In the genomic region with DNA sequence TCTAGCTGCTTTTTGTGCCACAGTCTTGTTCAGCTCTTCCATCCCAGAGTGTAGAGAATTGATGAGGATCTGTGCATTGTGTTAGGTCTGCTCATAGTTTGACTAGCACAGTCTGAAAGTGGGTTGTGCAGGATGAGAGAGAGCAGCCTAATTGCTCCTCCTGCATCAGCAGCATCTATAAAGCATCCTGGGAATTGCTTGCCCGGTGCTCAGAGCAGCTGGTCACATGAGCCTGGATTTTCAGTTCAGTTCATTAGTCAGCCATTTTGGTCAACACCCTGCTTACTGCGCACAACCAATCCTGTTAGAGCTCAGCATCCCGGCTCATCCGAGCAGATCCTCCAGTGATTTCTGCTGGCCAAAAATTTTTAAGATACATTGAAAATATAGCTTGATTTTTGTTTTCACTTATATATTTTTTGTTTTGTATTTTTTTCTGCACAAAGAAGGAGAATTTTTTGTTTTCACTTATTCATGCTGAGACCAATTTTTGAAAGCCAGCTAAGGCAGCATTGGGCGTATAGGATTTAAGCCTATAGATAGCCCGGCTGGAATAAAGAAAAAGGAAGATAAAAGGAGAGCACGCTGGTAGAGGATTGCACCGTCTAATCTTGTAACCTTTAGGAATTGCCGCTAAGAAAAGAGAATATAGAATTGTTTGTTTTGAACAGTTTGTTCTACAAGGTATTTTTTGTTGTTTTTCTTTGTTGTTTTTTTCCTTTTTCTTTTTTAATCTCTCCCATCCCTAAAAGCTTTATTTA, we compare ENCODE assay signal across 7 mouse cellular contexts. TPM values are rescaled to one million over a fixed set of nuclear protein-coding genes. Genes with fewer than 3 reads are reported as not detected.
A peak's percentile ranks its signal among the peaks of the same experiment; 100 is the strongest.
DNase-seq lines count a peak whose midpoint lies in the region; ATAC-seq lines count a peak whose summit lies in the region.

No protein-coding gene starts in this region.

- no peak overlapping the region for H3K4me2 ChIP-seq in kidney, embryonic 14.5 days (replicated peaks; ENCODE audit: low read depth, low read length)

- H3K27me3 ChIP-seq in kidney, embryonic 14.5 days (ENCODE audit: control insufficient read depth, insufficient read depth, low read length): no peaks in the 10 kb centered on the region

- peak overlapping the region; percentile 8; the same call in 1 of the 2 replicates for H3K4me3 ChIP-seq in kidney, embryonic 14.5 days (ENCODE audit: low read length)

- H3K9me3 ChIP-seq in kidney, embryonic 14.5 days (ENCODE audit: control insufficient read depth, low read length): no peaks in the 10 kb centered on the region

- 74% methylated on average over 9 of the region's 9 CpGs for WGBS in kidney, embryonic 14.5 days

- no peak overlapping the region for H3K27ac ChIP-seq in kidney, embryonic 14.5 days (ENCODE audit: low read depth, low read length)

- ATAC-seq in kidney, embryonic 14.5 days (ENCODE audit: low FRiP score, low TSS enrichment): peak; percentile 48

- DNase-seq in ZHBTc4 (ENCODE audit: low read depth, low spot score): peak; percentile 88
- DNase-seq in cerebellum, postnatal 10 days: peak; percentile 81 to 84
- peak; percentile 81 to 89 for DNase-seq in frontal cortex, postnatal 10 days (ENCODE audit: low spot score in 2 of 2)
- DNase-seq in left cerebral cortex, postnatal 4 days: peak; percentile 72
- peak; percentile 90 to 97 for DNase-seq in right cerebral cortex, postnatal 10 days (ENCODE audit: low spot score in 2 of 2)
- DNase-seq in spleen, postnatal 10 days (ENCODE audit: low spot score in 2 of 2): no peak

- no peak overlapping the region for H3K9ac ChIP-seq in kidney, embryonic 14.5 days (ENCODE audit: low read depth, low read length)

- no peaks in the 10 kb centered on the region for H3K36me3 ChIP-seq in kidney, embryonic 14.5 days (ENCODE audit: control insufficient read depth, insufficient read depth, low read length)

- intact Hi-C loops in left cerebral cortex, postnatal 4 days (cut with DNase I): no loop called here

- H3K4me1 ChIP-seq in kidney, embryonic 14.5 days (ENCODE audit: control insufficient read depth, insufficient read depth, low read length): peaks cover 32% of the 10 kb centered on the region

RNA-seq across cellular contexts. Expression of gene Rufy3, which starts 18.6 kb away (rescaled TPM):
- 11.1 and 17.7 TPM in 2 replicates for polyA plus RNA-seq in kidney, embryonic 14.5 days (2014; fragmentation: Nextera tagmentation; extraction: Ambion mirVana)
- 100 to 1,000 TPM; 284 to 286 TPM for total RNA-seq in left cerebral cortex, postnatal 4 days (2021)

RNA-seq across cellular contexts. Expression of gene Utp3, which starts 29.2 kb away (rescaled TPM):
- polyA plus RNA-seq in kidney, embryonic 14.5 days (2014; fragmentation: Nextera tagmentation; extraction: Ambion mirVana): 73.4 and 88.8 TPM in 2 replicates
- total RNA-seq in left cerebral cortex, postnatal 4 days (2021): 10 to 100 TPM; 29.2 to 29.7 TPM

RNA-seq across cellular contexts. Expression of gene Jchain, which starts 55.8 kb away (rescaled TPM):
- polyA plus RNA-seq in kidney, embryonic 14.5 days (2014; fragmentation: Nextera tagmentation; extraction: Ambion mirVana): 0.91 TPM in 1 of 2 replicates, not detected in the other
- under 1 TPM; 0.30 to 0.52 TPM for total RNA-seq in left cerebral cortex, postnatal 4 days (2021)

Comparison
In these comparisons a context has a peak if more than half of its experiments do, and no peak if none do; other contexts are left out.
1. DNase-seq: peak in ZHBTc4 (single experiment), cerebellum, postnatal 10 days (2 of 2), frontal cortex, postnatal 10 days (2 of 2), left cerebral cortex, postnatal 4 days (single experiment) and right cerebral cortex, postnatal 10 days (2 of 2); none in spleen, postnatal 10 days (0 of 2).